Mouse (Mus musculus): ENCODE results near the gene Mrrf.
A peak's percentile ranks its signal among the peaks of the same experiment; 100 is the strongest.

Gene Mrrf

GRCm38 (mm10) chr2:36201756-36202610 lies 65.8 kb downstream of the Mrrf start:
- DNase-seq, result peak in 1 of 2 experiments; percentile 31

- DNase-seq, result no peak
Observed at GRCm38 (mm10) chr2:36202611-36202880, 66.4 kb downstream of the Mrrf start.

GRCm38 (mm10) chr2:36203011-36203825 lies 67.0 kb downstream of the Mrrf start:
- peak; percentile 80 to 84 for DNase-seq

GRCm38 (mm10) chr2:36204595-36204994 lies 68.4 kb downstream of the Mrrf start:
- DNase-seq, result no peak

- DNase-seq, result no peak
Observed at GRCm38 (mm10) chr2:36207071-36207470, 70.9 kb downstream of the Mrrf start.

GRCm38 (mm10) chr2:36210796-36211195 lies 74.6 kb downstream of the Mrrf start:
- no peak for DNase-seq

- DNase-seq, result no peak
Observed at GRCm38 (mm10) chr2:36211785-36212184, 75.6 kb downstream of the Mrrf start.

GRCm38 (mm10) chr2:36213108-36213507 lies 76.9 kb downstream of the Mrrf start:
- no peak for DNase-seq

- peak; percentile 82 to 83 for DNase-seq
Observed at GRCm38 (mm10) chr2:36214023-36214422, 77.8 kb downstream of the Mrrf start.

GRCm38 (mm10) chr2:36214425-36214824 lies 78.2 kb downstream of the Mrrf start:
- no peak for DNase-seq

GRCm38 (mm10) chr2:36215203-36215739 lies 79.1 kb downstream of the Mrrf start:
- no peak for DNase-seq

- DNase-seq, result no peak
Observed at GRCm38 (mm10) chr2:36216546-36216945, 80.4 kb downstream of the Mrrf start.

- peak in 1 of 2 experiments; percentile 19 for DNase-seq
Observed at GRCm38 (mm10) chr2:36216953-36217573, 80.9 kb downstream of the Mrrf start.

- no peak for DNase-seq
Observed at GRCm38 (mm10) chr2:36217692-36218233, 81.6 kb downstream of the Mrrf start.

- DNase-seq, result no peak
Observed at GRCm38 (mm10) chr2:36220106-36220505, 83.9 kb downstream of the Mrrf start.

- no peak for DNase-seq
Observed at GRCm38 (mm10) chr2:36220891-36221290, 84.7 kb downstream of the Mrrf start.

GRCm38 (mm10) chr2:36222168-36222848 lies 86.1 kb downstream of the Mrrf start:
- no peak for DNase-seq

- DNase-seq, result no peak
Observed at GRCm38 (mm10) chr2:36223436-36223835, 87.2 kb downstream of the Mrrf start.

- no peak for DNase-seq
Observed at GRCm38 (mm10) chr2:36224153-36224552, 88.0 kb downstream of the Mrrf start.

GRCm38 (mm10) chr2:36224599-36224998 lies 88.4 kb downstream of the Mrrf start:
- no peak for DNase-seq

GRCm38 (mm10) chr2:36230366-36230765 lies 94.2 kb downstream of the Mrrf start, which contains the start of gene Ptgs1:
Ptgs1 (plus strand) TSS chr2:36230426.
- DNase-seq, result peak; percentile 23 to 25

GRCm38 (mm10) chr2:36230967-36231366 lies 94.8 kb downstream of the Mrrf start:
- no peak for DNase-seq

All from B cell, adult 2 months (primary cell).